Mouse (Mus musculus) kidney, postnatal 14 days (tissue): Measurements from ENCODE around the gene Ccl3.
A peak's percentile ranks its signal among the peaks of the same experiment; 100 is the strongest.

Source experiments
- DNase-seq: peaks from one replicate; pipeline ENCODE4 v3.0.0; 2022; ENCODE audit warnings: mixed read lengths

Gene Ccl3

DNA sequence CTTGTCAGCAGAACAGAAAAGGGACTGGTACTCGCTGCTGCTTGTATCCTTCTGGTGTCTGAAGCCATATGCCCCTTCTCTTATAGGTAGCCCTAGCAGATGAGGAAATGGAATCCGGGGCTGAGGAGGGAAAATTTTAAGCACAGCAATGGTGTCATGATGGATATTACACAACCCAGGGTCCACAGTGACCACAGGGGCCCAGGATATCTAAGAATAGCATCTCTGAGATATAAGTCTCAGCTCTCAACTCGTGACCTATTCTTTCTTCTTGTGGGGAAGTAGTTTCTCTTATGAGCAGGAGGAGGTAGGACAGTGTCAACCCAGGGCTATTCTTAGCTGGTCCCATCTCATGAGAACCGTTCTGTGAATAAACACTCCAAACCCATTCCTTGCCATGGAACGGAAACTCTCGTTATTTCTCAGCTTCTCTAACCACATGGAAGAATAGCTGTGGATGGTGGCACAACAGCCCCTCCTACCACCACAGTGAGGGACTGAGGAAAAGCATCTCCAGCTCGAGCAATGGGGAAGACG, at the start of gene Ccl3:
TSS of gene Ccl3 (minus strand) at position 51 of the 537 bp plus-strand sequence.
- no peak for DNase-seq

DNA sequence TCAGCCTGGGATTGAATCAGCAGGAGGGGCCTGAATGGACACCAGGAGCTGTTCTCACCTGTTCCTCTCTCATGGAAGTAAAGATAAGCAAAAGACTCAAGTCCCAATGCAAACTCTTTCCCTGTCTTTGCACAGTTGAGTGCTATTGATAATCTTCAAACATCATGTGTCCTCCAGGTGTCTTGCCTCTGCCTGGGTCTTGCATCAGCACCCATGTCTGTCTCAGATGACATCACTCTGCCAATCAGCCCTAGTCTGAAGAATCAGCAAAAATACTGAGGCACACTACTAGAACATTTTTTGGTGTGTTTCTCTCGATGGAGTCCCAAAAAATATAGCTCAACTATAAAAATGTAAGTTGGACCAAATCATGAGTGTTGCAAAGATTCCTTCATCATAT, 42.9 kb upstream of the Ccl3 start:
- DNase-seq, result no peak

DNA sequence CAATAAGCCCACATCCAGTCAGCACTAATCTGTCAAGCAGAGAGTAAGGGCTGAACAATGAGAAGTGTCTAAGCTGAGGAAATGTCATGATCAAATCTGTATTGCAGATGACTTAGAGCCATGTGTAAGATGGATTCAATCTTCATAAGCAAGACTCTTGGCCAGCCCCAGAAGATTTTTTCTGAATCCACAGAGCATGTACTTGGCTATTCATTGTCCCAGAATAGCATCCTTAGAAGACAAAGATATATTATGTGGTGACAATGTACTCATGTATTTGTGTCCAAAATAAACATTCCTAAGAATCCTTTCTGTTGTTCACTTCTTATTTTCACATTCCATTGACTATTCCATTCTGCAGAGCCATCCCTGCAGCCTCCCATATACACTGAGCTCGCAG, 40.8 kb upstream of the Ccl3 start:
- no peak for DNase-seq

DNA sequence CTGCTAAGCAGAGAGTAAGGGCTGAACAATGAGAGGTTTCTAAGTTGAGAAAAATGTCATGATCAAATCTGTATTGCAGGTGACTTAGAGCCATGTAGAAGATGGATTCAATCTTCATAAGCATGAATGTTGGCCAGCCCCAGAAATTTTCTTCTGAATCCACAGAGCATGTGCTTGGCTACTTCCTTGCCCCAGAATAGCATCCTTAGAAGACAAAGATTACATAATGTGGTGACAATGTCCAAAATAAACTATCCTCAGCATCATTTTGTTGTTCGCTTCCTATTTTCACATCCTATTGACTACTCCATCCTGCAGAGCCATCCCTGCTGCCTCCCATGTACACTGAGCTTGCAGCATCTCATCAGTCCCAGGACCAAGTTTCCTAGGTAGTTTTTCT, 26.5 kb upstream of the Ccl3 start:
- DNase-seq, result no peak

DNA sequence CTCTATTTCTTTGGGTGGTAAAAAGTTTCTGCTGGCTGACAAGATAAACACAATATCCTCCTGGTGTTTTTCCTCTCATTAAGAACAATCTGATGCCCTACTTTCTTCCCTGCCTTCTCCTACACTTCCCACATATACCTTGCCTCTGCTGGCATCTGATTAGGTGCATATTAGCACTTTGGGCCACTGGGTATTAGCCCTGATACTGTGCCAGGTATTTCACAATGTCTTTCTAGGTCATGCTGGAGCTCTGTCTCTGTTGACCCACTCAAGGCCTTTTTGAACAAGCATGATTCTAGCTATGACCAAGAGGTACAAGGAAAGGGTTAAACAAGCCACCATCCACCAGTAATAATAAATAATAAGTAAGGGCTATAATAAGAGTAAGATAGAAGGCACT, 22.6 kb upstream of the Ccl3 start:
- no peak for DNase-seq

DNA sequence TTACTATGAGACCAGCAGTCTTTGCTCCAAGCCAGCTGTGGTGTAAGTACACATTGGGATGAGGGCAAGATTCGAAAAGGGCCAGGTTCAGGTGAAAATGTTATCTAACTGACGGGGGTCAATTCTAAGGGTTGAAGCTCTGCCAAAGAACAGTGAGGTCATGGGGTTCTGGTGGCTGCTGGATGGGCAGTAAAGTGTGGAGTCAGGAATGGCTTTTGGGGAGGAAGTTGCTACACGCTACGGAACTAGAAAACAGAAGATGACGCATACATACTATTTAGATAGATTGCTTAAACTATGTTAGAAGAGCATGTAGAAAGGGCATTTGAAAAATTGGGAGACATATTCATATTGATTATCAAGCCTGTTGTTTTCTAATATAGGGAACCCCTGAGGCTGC, 14.4 kb upstream of the Ccl3 start:
- DNase-seq, result no peak

DNA sequence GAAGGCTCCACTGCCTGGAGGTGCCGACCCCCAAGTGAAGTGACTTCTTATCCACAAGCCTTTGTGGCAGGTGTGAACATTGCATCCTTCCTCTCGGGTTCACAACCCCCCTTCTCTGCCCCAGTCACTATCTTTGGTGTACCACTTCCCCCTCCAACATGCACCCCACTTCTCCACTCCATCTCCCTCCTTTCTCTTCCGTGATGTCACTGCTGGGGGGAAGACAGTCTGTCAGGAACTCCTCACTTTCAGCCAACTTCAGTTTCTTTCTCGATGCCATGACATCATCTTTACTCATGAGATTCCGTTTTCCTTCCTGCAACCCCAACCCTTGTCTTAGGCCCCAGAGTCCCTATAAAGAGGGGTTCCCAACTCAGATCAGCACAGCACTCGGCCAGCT, 13.0 kb upstream of the Ccl3 start, which contains the start of gene Ccl4:
TSS of gene Ccl4 (plus strand) at position 381 of the 400 bp plus-strand sequence.
- no peak for DNase-seq

DNA sequence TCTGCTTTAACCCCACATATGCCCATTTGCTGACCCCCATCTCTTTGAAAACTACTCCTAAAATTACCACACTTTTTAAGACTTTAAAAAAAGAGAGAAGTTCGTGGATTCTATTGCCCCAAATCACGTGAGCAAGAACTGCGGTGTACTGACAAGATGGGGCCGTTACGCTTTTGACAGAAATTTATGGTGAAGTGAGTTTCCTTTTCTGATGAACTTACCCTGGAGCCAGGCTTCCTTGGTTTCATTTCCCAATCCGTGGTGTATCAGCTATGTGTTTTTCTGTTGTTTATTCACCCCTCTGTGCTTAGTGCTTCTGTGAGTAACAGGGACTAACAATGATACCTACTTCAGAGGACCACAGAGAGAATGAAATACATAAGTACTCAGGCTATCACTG, 9.6 kb upstream of the Ccl3 start:
- DNase-seq, result no peak

DNA sequence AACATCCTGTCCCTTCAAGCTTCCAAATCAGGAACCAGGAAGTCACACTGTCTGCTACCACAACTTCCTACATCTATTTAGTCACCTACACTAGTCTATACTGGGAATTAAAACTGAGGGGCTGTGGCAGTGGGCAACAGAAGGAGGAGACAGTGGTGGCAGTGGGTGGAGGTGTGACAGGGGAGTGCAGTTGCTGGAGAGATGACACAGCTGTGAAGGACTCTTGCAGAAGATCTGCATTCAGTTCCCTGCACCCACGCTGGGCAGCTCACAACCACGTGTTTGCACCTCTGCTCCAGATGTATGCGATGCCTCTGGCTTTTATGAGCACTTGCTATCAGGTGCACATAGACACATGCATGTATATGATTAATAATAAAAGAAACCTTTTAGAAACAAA, 8.4 kb upstream of the Ccl3 start:
- no peak for DNase-seq

DNA sequence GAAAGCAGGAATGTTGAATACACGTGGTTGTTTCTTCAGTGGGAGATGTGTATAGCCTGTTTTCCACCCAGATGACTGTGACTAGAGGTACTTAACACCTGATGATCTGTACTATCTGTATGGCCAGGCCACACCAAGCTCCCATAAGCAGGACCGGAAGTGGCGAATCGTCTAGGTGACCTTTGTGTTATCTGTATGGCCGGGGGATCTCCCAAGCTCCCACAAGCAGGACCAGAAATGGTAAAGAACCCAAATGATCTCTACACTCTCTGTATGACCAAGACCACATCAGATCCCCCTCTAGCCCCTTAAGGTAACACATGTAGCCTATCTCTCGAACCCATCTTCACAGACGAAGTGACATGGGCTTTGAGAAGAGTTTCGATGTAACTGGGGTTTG, 5.5 kb upstream of the Ccl3 start:
- DNase-seq, result no peak

DNA sequence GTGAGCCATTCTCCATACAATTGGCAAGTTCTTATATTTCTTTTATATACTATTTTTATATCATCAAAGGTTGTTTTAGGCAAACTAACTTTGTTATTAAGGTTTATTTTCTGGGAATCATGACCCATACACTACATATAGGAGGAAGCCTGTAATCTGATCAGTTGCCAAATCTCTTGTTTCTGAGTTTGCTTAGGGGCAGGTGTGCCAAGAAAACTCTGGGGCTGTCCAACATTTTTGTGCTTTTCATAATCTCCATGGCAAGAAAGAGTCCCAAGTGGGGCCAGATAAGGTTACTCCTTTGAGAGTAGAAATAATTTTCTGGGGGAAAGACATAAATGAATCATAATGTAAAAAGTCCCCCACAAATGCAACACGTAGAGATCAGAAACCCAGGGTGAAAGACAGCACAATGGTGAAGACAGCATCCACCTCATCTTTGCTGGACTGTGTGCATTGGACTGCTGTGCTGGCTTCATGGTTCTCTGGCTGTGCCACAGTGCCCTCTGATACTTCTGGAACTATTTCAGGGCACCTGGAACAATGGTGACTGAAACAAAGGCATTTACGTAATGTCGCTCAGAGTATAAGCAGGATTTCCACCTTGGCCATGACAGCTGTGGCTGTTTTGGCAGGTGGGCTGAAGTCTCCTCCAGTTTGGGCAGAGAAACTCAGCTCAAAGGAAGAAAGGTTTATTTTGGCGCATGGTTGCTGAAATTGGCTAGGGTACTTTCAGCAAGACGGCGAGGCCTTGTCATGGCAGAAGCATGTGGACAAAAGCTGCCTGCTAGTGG, 2.6 kb downstream of the Ccl3 start:
- no peak for DNase-seq

DNA sequence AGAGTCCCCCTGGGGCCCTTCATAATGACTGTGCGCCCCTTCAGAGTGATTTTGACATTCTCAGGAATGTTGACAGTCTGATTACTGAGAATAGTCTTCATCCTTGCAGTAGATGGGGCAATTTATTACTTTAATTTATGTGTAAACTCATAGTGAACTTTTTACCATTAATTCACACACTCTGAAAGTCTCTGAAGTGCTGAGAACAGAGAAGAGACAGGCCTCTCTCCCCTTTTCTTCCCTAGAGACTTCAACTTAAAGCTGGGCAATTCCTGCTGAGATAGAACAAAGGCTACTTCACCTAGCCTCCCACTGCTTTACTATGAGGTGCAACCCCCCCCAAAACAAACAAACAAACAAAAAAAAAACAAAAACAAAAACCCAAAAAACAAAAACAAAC, 3.6 kb downstream of the Ccl3 start, which contains the start of gene Rpl9-ps1:
TSS of gene Rpl9-ps1 (minus strand) at position 101 of the 400 bp plus-strand sequence.
- no peak for DNase-seq

DNA sequence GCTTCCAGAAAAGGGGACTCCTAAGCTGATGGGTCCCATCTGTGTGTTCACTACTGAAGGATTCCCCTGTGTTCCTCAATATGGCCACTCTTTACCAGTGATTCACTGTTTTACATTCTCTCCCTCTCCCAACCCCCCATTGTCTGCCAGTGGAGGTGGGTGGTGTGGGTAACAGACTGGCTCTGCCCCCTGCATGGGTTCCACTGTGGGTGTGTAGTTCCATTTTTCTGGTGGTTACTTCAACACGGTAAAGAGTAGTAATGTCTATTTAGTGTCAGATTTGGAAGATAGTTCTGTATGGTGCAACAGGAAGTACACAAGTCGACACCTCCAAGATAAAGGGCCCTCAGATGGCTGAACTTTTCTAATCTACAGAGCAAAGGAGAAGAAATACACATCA, 7.9 kb downstream of the Ccl3 start:
- DNase-seq, result no peak

DNA sequence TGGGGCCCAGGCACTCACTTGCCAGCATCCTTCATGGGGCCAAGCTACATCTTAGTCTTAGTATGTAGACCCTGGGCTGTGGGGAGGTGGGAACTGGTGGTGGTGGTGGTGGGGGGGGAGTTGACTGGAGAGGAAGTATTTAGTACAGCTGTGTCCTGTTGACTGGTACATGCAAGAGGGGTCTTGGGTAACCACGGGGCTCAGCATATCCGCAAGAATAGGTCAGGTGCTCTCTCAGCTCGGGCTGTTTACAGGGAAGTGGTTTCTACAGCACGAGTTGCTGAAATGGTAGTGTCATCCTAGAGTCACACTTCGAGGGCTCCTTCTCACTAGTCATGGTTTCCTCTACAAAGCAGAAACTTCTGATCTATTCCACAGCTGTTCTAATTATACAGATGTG, 9.0 kb downstream of the Ccl3 start:
- no peak for DNase-seq

DNA sequence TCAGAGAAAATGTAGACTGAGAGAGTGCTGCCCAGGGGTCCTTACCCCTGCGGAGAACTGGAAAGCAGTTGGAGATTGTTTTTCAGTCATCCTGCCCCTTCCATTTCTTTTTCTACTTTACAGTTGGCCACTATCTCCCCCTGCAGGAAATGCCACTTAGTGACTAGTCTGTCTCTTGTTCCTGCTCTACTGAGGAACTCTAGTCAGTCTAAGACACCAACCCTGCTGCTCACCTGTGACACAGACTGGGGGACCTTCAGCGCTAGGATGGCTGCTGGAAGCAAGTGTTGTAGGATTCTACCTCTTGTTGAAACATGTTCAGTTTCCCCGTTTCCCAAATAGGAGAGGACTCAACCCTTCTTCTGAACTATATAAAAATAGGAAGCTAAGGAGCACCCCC, 9.6 kb downstream of the Ccl3 start:
- no peak for DNase-seq

DNA sequence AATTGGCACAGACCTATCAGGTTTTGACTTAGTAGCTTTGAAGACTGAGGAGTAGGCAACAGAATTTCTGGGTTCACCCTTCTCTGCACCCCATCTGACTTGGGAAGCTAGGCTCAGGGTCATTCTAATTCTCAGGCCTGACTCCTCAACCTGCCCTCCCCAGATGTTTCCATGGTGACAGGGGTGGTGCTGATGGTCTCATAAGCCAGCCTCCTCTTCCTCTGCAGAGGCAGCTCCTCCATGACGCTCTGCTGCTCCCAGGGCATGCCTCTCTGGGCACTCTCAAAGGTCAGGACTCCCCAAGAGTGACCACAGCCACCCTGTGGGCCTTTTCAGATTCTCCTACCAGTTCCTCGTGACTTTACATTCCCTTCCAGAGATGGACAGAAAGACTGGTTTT, 10.2 kb downstream of the Ccl3 start:
- no peak for DNase-seq

DNA sequence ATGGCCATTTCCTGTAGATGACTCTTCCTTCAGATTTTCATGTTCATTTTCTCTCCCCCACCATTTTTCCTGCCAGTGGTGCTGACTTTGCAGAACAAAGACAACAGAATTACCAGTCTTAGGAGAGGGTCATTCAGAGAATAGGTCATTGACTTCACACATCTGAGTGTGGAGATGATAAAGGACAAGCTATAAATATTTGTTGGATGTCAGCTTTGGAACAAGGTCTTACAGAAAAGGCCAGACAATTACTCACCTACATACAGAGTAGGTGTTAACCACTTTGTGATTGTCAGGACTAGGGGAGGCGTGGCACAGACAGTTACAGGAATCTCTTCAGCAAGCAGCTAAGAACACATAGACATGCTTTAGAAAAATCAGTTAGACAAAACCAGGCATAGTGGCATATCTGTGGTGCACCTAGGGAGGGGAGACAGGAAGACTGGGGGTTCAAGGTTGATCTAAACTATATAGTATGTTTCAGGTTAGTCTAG, 12.4 kb downstream of the Ccl3 start:
- DNase-seq, result no peak

DNA sequence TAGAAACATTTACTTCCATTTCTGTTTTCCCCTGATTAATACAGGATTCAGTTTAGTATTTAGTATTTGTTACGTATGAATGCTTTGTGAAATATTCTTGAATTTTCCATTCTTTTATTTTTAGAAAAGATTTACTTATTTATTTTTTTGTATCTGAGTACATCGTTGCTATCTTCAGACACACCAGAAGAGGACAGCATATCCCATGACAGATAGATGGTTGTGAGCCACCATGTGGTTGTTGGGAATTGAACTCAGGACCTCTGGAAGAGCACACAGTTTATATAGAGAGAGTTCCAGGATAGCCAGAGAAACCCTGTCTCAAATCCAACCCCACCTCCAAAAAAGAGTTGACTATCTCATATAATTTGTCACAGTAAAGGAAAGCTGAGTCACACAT, 14.3 kb downstream of the Ccl3 start:
- DNase-seq, result no peak

DNA sequence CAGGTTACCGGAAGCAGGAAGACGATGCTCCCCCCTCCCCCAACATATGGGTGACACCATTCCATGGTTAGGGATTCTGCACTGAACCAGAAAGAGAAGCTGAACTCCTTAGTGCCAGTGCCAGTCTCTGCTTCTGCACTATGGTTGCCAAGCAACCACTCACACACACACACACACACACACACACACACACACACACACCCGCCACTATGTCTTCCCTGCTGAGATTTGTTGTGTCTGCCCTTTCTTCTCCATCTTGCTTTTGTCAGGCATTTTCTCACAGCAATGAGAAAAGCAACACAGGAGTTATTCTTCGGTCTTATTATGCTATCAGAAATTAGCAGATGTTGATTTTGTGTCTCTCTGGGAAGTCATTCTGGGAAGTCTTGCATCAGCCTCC, 14.7 kb downstream of the Ccl3 start:
- DNase-seq, result no peak

DNA sequence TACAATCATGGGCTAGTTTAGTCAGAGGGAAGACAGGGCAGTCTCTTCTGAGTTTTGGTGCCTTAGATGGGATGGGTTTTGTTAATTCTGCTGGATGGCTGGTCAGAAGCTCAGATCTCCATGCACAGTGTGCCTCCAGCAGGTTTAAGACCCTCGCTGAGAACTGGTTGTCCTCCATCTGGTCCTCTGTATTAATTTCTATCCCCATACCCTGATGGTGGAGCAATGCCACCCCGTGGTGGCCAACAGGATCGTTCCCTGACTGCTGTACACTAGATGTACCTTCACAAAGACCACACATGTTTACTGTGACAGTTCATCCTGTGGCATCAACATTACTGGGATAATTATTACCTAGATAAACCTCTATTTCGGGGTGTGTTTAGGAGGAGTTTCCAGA, 16.4 kb downstream of the Ccl3 start:
- DNase-seq, result peak; percentile 32

DNA sequence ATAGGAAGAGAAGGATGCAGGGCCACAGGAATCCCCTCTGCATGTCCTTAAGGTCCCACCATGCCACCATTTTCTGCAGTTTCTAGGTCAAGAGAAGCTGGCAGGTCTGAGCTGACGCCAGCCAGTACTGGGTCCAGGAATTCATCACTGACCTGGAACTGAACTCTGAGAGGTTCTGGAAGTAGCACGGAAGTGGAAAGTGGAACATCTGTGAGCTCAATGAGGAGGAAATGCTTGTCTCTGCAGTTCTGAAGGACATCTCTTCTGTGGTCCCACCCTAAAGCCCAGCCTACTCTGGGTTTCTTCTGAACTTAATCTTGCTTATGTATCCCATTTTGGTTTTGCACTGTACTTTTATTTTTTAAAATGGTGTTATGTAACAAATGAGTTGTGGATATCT, 18.1 kb downstream of the Ccl3 start:
- DNase-seq, result no peak

DNA sequence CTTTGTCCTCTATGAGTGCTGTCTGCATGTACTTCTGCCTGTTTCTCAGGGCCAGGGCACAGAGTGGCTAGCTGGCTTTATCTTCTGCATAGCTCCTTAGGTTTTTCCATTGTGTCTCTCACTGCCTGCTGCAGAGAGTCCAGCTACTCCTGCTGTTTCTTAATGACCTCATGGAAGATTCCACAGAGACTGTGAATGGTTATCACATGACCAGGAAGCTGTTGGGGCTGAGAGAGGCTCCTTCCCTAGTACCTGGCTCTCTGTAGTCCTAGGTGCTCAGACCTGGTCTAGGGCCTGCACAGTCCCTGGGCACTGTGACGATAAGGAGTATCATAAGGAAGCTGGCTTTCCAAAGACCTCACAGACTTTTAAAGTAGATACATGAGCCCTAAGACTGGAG, 18.5 kb downstream of the Ccl3 start:
- no peak for DNase-seq

DNA sequence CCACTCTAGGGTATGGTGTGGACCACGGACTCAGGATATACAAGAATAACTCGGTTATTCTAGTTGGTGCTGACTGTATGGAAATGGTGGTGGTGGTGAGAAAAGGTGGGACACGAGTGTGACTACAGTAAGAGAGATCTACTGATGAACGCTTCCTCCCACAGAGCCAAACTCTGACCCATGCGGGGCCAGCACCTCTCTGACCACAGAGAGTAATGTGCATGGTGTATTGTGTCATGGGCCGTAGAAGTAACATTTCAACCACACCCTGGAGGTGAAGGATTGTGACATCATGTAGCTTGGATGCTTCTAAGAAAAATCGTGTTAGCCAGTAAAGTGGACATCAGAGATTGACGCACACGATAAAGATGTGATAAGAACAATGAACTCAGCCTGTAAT, 20.3 kb downstream of the Ccl3 start:
- no peak for DNase-seq

DNA sequence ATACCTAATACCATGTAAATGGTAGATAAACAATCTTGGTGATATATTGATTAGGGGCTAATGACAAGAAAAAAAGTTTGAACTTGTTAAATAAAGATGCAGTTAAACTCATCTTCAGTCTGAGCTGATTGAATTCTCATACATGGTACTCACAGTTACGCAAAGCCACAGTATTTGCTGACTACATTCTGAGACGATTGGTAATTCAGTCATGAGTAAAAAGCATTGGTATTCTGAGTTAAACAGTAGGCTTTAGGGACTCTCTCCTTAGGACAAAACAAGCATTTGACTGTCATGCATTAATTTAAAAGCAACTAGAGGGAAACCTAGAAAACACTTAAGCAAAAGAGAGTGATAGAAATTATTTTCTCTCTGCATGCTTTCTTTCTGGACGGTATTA, 25.6 kb downstream of the Ccl3 start:
- no peak for DNase-seq

DNA sequence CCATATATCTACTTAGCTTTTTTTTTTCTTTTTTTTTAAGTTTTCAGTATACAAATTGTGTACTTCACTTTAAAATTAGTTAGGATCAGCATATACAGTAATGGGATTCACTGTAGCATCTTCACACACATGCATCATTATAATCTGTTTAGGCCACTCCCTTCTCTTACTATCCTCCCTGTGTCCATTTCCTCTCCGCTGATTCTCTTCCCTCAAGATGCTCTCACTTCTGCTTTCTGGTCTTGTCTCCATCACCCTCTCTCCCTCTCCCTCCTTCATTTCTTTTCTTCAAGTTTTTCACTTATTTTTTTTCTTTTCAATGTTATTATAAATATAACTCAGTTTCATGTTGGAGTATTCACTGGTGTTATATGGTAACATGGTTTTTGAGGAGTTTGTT, 30.1 kb downstream of the Ccl3 start:
- DNase-seq, result no peak
